Mouse (Mus musculus) myocyte (in vitro differentiated cells): ENCODE measurements around the gene Wars. TPM values are rescaled to one million over a fixed set of nuclear protein-coding genes. Genes with fewer than 3 reads are reported as not detected.

Experiments
- H3K27me3 ChIP-seq: one replicate; pipeline ENCODE4 v1.6.1; 2011; ENCODE audit not compliant: control insufficient read depth, insufficient read depth, insufficient read length
- H3K36me3 ChIP-seq: one replicate; pipeline ENCODE4 v1.6.1; 2011; ENCODE audit not compliant: control insufficient read depth, insufficient read depth
- H3K4me2 ChIP-seq: one replicate; pipeline ENCODE4 v1.6.1; 2011; ENCODE audit warnings: low read depth, control low read depth
- H3K4me3 ChIP-seq: one replicate; pipeline ENCODE4 v1.5.1; 2011; ENCODE audit warnings: mild to moderate bottlenecking, control low read depth, moderate library complexity
- H3K79me2 ChIP-seq: one replicate; pipeline ENCODE4 v1.6.1; 2011; ENCODE audit not compliant: control insufficient read depth, insufficient read depth
- H3ac ChIP-seq: one replicate; pipeline ENCODE4 v1.6.1; 2011; ENCODE audit not compliant: control insufficient read depth, insufficient read length
- CEBPB ChIP-seq: IDR thresholded peaks from 2 replicates; pipeline ENCODE4 v1.6.1; 2011; ENCODE audit warnings: mild to moderate bottlenecking, moderate library complexity; ENCODE audit not compliant: poor library complexity, insufficient read depth, severe bottlenecking
- E2F4 ChIP-seq: IDR thresholded peaks from one replicate; pipeline ENCODE4 v1.6.1; 2011; ENCODE audit warnings: mild to moderate bottlenecking, control low read depth, moderate library complexity; ENCODE audit not compliant: insufficient read depth
- MAX ChIP-seq: IDR thresholded peaks from one replicate; pipeline ENCODE4 v1.6.1; 2011; ENCODE audit warnings: low read depth, mild to moderate bottlenecking, control low read depth
- MYOD1 ChIP-seq, 3 experiments: IDR thresholded peaks; one replicate each; pipeline ENCODE4 v1.6.1; 2011; ENCODE audit warnings: control low read depth in 2 of 3, low read depth in 2 of 3, mild to moderate bottlenecking in 2 of 3, moderate library complexity in 1 of 3; ENCODE audit not compliant: insufficient read length in 2 of 3, control insufficient read depth in 1 of 3
- MYOG ChIP-seq, 3 experiments: IDR thresholded peaks; one replicate each; pipeline ENCODE4 v1.6.1; 2011; ENCODE audit warnings: control low read depth in 2 of 3, low read depth in 2 of 3, mild to moderate bottlenecking in 2 of 3; ENCODE audit not compliant: insufficient read length in 2 of 3, control insufficient read depth in 1 of 3, insufficient read depth in 1 of 3
- POLR2A ChIP-seq: IDR thresholded peaks from one replicate; pipeline ENCODE4 v1.6.1; 2011; ENCODE audit warnings: low read depth, mild to moderate bottlenecking, control low read depth, moderate library complexity; ENCODE audit not compliant: insufficient read length
- POLR2AphosphoS2 ChIP-seq: IDR thresholded peaks from one replicate; pipeline ENCODE4 v1.6.1; 2011; ENCODE audit warnings: low read depth, control low read depth; ENCODE audit not compliant: insufficient read length
- REST ChIP-seq: IDR thresholded peaks from one replicate; pipeline ENCODE4 v1.6.1; 2011; ENCODE audit warnings: mild to moderate bottlenecking, control low read depth, moderate library complexity; ENCODE audit not compliant: insufficient read depth, insufficient read length
- SRF ChIP-seq: IDR thresholded peaks from one replicate; pipeline ENCODE4 v1.6.1; 2011; ENCODE audit warnings: low read depth; ENCODE audit not compliant: control insufficient read depth, insufficient read length
- TCF12 ChIP-seq: IDR thresholded peaks from one replicate; pipeline ENCODE4 v1.6.1; 2011; ENCODE audit warnings: mild to moderate bottlenecking, control low read depth; ENCODE audit not compliant: poor library complexity, insufficient read depth, severe bottlenecking
- TCF3 ChIP-seq: IDR thresholded peaks from one replicate; pipeline ENCODE4 v1.6.1; 2011; ENCODE audit warnings: low read depth, control low read depth; ENCODE audit not compliant: insufficient read length
- USF1 ChIP-seq: IDR thresholded peaks from one replicate; pipeline ENCODE4 v1.6.1; 2011; ENCODE audit warnings: low read depth, mild to moderate bottlenecking, control low read depth, moderate library complexity
- polyA plus RNA-seq: library from polyadenylated mRNA; unstranded; fragments of >200 nt; fragmentation: generic; extraction: Trizol; gene quantifications from one replicate; pipeline ENCODE4 v1.2.1, GENCODE M21; 2012; ENCODE audit warnings: missing spikeins

Gene Wars
- polyA plus RNA-seq, 1 experiment: 180 TPM

- Histone ChIP-seq H3K79me2 (no peaks in the 10 kb centered on the region), H3K4me3 (no peak overlapping the region), H3K36me3 (no peaks in the 10 kb centered on the region), H3ac (no peak overlapping the region), H3K4me2 (no peak overlapping the region), H3K27me3 (no peaks in the 10 kb centered on the region)
- peak in 1 of 3 experiments; percentile 32 for TF ChIP-seq MYOG (IDR thresholded peaks at IDR 0.05; ENCODE audit: control insufficient read depth in 1 of 3, insufficient read depth in 1 of 3, insufficient read length in 2 of 3, low read depth in 2 of 3)
- no peak for TF ChIP-seq POLR2AphosphoS2
- TF ChIP-seq TCF3: no peak
- TF ChIP-seq REST: no peak
Measured at GRCm38 (mm10) chr12:108931341-108932053, 37.5 kb upstream of the Wars start.

- no peaks in the 10 kb centered on the region for H3K36me3 ChIP-seq
- TF ChIP-seq POLR2AphosphoS2 (no peak), CEBPB (no peak), MAX (no peak), TCF12 (peak; percentile 31), SRF (peak; percentile 52), MYOG (IDR thresholded peaks at IDR 0.05; ENCODE audit: control insufficient read depth in 1 of 3, insufficient read depth in 1 of 3, insufficient read length in 2 of 3, low read depth in 2 of 3) (peak in 1 of 3 experiments; percentile 15), MYOD1 (IDR thresholded peaks at IDR 0.05; ENCODE audit: control insufficient read depth in 1 of 3, insufficient read length in 2 of 3, low read depth in 2 of 3) (peak in 2 of 3 experiments; percentile 41 to 59), USF1 (no peak), E2F4 (no peak), POLR2A (no peak), TCF3 (no peak)
- no peaks in the 10 kb centered on the region for H3K27me3 ChIP-seq
- no peak overlapping the region for H3ac ChIP-seq
- no peak overlapping the region for H3K4me3 ChIP-seq
- H3K79me2 ChIP-seq: no peaks in the 10 kb centered on the region
- no peak overlapping the region for H3K4me2 ChIP-seq
Measured at GRCm38 (mm10) chr12:108929475-108929874, 35.5 kb upstream of the Wars start.

- H3K4me2 ChIP-seq: no peak overlapping the region
- no peaks in the 10 kb centered on the region for H3K27me3 ChIP-seq
- TF ChIP-seq MAX: no peak
- TF ChIP-seq REST: no peak
- TF ChIP-seq E2F4: no peak
- no peak for TF ChIP-seq POLR2A
- no peak for TF ChIP-seq USF1
- no peak for TF ChIP-seq SRF
- no peaks in the 10 kb centered on the region for H3K36me3 ChIP-seq
- H3ac ChIP-seq: no peak overlapping the region
- no peak overlapping the region for H3K4me3 ChIP-seq
- no peaks in the 10 kb centered on the region for H3K79me2 ChIP-seq
Measured at GRCm38 (mm10) chr12:108928249-108928648, 34.3 kb upstream of the Wars start.

- Histone ChIP-seq H3K27me3 (no peaks in the 10 kb centered on the region), H3K4me2 (no peak overlapping the region), H3K36me3 (no peaks in the 10 kb centered on the region), H3K79me2 (no peaks in the 10 kb centered on the region), H3ac (no peak overlapping the region), H3K4me3 (no peak overlapping the region)
- TF ChIP-seq SRF (no peak), REST (no peak), CEBPB (no peak), POLR2AphosphoS2 (no peak), MAX (no peak), POLR2A (no peak), TCF12 (no peak)
Measured at GRCm38 (mm10) chr12:108926606-108927111, 32.7 kb upstream of the Wars start.

GRCm38 (mm10) chr12:108918753-108919152 is 24.8 kb upstream of the Wars start:
- no peak overlapping the region for H3ac ChIP-seq
- H3K79me2 ChIP-seq: no peaks in the 10 kb centered on the region
- no peak for TF ChIP-seq MYOG (IDR thresholded peaks at IDR 0.05; ENCODE audit: control insufficient read depth in 1 of 3, insufficient read depth in 1 of 3, insufficient read length in 2 of 3, low read depth in 2 of 3)
- no peak for TF ChIP-seq POLR2A
- TF ChIP-seq SRF: no peak
- no peak overlapping the region for H3K4me3 ChIP-seq
- H3K27me3 ChIP-seq: no peaks in the 10 kb centered on the region
- no peak overlapping the region for H3K4me2 ChIP-seq
- no peaks in the 10 kb centered on the region for H3K36me3 ChIP-seq
